Mouse (Mus musculus): ENCODE data around the gene Acsbg2. TPM values are rescaled to one million over a fixed set of nuclear protein-coding genes. Genes with fewer than 3 reads are reported as not detected.
A peak's percentile ranks its signal among the peaks of the same experiment; 100 is the strongest.

Gene Acsbg2
- polyA plus RNA-seq, 1 experiment from 2014 or later: not detected

- Histone ChIP-seq H3K36me3 (ENCODE audit: control insufficient read depth, insufficient read depth) (no peaks in the 10 kb centered on the region), H3K9me3 (ENCODE audit: control insufficient read depth, low read length) (no peaks in the 10 kb centered on the region), H3K4me1 (replicated peaks; ENCODE audit: control insufficient read depth, insufficient read depth, low read length) (no peaks in the 10 kb centered on the region), H3K4me2 (ENCODE audit: low read length) (no peak overlapping the region), H3K27ac (ENCODE audit: low read length) (no peak overlapping the region), H3K4me3 (replicated peaks; ENCODE audit: low read length) (no peak overlapping the region), H3K27me3 (replicated peaks; ENCODE audit: control insufficient read depth, insufficient read depth, low read length) (no peaks in the 10 kb centered on the region), H3K9ac (replicated peaks; ENCODE audit: low read depth, low read length) (no peak overlapping the region)
- 35% methylated on average over 7 of the region's 7 CpGs for WGBS
- no peak for ATAC-seq
Observed at GRCm38 (mm10) chr17:56858922-56859321, 15.3 kb downstream of the Acsbg2 start.

DNA sequence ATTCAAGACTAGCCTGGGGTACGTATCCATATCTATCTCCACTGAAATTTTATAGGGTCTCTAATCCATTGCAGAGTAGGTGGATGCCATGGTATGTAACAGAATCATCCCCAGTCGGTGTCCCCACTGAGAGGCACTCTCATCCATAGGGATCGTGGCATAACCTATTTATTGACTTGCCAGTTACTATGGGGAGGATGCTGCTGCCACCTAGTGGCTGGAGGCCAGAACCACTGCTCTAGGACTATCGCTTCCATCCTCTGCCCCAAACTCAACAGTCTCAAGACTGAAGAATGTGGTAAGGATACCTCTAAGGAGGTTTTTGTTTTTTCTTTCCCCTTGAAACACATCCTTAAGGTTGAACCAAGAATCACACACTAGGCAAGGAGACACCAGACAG is 16.0 kb downstream of the Acsbg2 start:
- H3K9ac ChIP-seq (replicated peaks; ENCODE audit: low read depth, low read length): no peak overlapping the region
- no peaks in the 10 kb centered on the region for H3K4me1 ChIP-seq (replicated peaks; ENCODE audit: control insufficient read depth, insufficient read depth, low read length)
- H3K36me3 ChIP-seq (ENCODE audit: control insufficient read depth, insufficient read depth): no peaks in the 10 kb centered on the region
- 51% methylated on average over 4 of the region's 4 CpGs for WGBS
- no peaks in the 10 kb centered on the region for H3K9me3 ChIP-seq (ENCODE audit: control insufficient read depth, low read length)
- H3K4me2 ChIP-seq (ENCODE audit: low read length): no peak overlapping the region
- H3K4me3 ChIP-seq (replicated peaks; ENCODE audit: low read length): no peak overlapping the region
- H3K27me3 ChIP-seq (replicated peaks; ENCODE audit: control insufficient read depth, insufficient read depth, low read length): no peaks in the 10 kb centered on the region
- no peak overlapping the region for H3K27ac ChIP-seq (ENCODE audit: low read length)
- no peak for ATAC-seq

DNA sequence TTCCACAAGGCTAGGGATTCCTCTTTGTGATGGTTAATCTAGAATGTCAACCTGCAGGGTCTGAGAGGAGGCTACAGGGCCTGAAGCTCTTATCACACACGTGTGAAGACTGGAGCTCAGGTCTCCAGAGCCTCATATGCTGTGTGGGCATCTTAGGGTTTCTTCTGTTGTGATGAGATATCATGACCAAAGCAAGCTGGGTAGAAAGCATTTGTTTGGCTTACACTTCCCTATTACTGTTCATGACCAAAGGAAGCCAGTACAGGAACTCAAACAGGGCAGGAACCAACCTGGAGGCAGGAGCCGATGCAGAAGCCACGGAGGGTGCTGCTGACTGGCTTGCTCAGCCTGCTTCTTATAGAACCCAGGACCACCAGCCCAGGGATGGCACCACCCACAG is 18.8 kb downstream of the Acsbg2 start:
- Histone ChIP-seq H3K9me3 (ENCODE audit: control insufficient read depth, low read length) (no peaks in the 10 kb centered on the region), H3K27me3 (replicated peaks; ENCODE audit: control insufficient read depth, insufficient read depth, low read length) (no peaks in the 10 kb centered on the region), H3K4me2 (ENCODE audit: low read length) (no peak overlapping the region), H3K9ac (replicated peaks; ENCODE audit: low read depth, low read length) (no peak overlapping the region), H3K36me3 (ENCODE audit: control insufficient read depth, insufficient read depth) (no peaks in the 10 kb centered on the region), H3K4me3 (replicated peaks; ENCODE audit: low read length) (no peak overlapping the region), H3K27ac (ENCODE audit: low read length) (no peak overlapping the region), H3K4me1 (replicated peaks; ENCODE audit: control insufficient read depth, insufficient read depth, low read length) (no peaks in the 10 kb centered on the region)
- ATAC-seq: no peak
- 74% methylated on average over 3 of the region's 3 CpGs for WGBS

GRCm38 (mm10) chr17:56851167-56851566 is 23.1 kb downstream of the Acsbg2 start:
- Histone ChIP-seq H3K4me1 (replicated peaks; ENCODE audit: control insufficient read depth, insufficient read depth, low read length) (no peaks in the 10 kb centered on the region), H3K27me3 (replicated peaks; ENCODE audit: control insufficient read depth, insufficient read depth, low read length) (no peaks in the 10 kb centered on the region), H3K9ac (replicated peaks; ENCODE audit: low read depth, low read length) (no peak overlapping the region), H3K4me2 (ENCODE audit: low read length) (no peak overlapping the region), H3K9me3 (ENCODE audit: control insufficient read depth, low read length) (no peaks in the 10 kb centered on the region), H3K27ac (ENCODE audit: low read length) (no peak overlapping the region), H3K4me3 (replicated peaks; ENCODE audit: low read length) (no peak overlapping the region), H3K36me3 (ENCODE audit: control insufficient read depth, insufficient read depth) (no peaks in the 10 kb centered on the region)
- whole genome bisulfite sequencing: 51% methylated on average over 3 of the region's 3 CpGs
- ATAC-seq: 0 out of 2 replicates have a peak, but pooled peaks have one; percentile 28

DNA sequence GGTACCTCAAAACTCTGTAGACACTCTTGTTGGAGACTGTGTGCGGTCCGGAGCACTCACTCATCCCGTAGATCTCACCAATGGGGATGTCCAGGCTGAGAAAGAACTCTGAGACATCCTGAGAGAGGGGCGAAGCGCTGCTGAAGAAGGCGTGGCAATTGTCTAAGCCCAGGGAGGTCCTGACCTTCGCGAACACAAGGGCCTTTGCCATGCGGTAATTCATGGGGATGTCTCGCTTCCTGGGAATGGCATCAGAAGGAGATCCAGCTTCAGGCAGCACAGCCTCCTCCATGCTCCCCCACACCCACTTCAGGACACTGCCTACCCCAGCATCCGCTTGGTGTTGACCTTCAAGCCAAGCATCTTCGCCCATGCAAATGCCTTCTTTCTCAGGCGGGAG is 24.5 kb downstream of the Acsbg2 start:
- 82% methylated on average over 13 of the region's 13 CpGs for WGBS
- no peak overlapping the region for H3K27ac ChIP-seq (ENCODE audit: low read length)
- no peak for ATAC-seq

DNA sequence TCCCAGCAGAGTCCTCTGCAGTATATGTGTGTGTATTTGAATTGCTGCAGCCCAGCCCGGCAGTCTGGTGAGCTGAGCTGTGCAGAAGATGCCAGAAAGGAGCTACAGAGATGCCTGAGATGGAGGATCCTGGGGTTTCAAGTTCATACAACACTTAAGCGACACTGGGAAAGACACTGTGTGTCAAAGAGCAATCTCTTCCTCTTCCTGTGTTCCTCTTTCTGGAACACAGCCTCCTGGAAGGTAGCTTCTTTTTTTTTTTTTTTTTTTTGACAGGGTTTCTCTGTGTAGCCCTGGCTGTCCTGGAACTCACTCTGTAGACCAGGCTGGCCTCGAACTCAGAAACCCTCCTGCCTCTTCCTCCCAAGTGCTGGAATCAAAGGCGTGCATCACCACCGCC is 25.5 kb downstream of the Acsbg2 start:
- WGBS: 84% methylated on average over 5 of the region's 5 CpGs
- ATAC-seq: no peak

More for the DNA sequence above, 24.5 kb downstream of the Acsbg2 start:
- no peaks in the 10 kb centered on the region for H3K36me3 ChIP-seq (ENCODE audit: control insufficient read depth, insufficient read depth)
- no peaks in the 10 kb centered on the region for H3K9me3 ChIP-seq (ENCODE audit: control insufficient read depth, low read length)
- no peaks in the 10 kb centered on the region for H3K27me3 ChIP-seq (replicated peaks; ENCODE audit: control insufficient read depth, insufficient read depth, low read length)
- no peak overlapping the region for H3K4me2 ChIP-seq (ENCODE audit: low read length)
- H3K4me3 ChIP-seq (replicated peaks; ENCODE audit: low read length): no peak overlapping the region
- H3K9ac ChIP-seq (replicated peaks; ENCODE audit: low read depth, low read length): no peak overlapping the region
- no peaks in the 10 kb centered on the region for H3K4me1 ChIP-seq (replicated peaks; ENCODE audit: control insufficient read depth, insufficient read depth, low read length)

DNA sequence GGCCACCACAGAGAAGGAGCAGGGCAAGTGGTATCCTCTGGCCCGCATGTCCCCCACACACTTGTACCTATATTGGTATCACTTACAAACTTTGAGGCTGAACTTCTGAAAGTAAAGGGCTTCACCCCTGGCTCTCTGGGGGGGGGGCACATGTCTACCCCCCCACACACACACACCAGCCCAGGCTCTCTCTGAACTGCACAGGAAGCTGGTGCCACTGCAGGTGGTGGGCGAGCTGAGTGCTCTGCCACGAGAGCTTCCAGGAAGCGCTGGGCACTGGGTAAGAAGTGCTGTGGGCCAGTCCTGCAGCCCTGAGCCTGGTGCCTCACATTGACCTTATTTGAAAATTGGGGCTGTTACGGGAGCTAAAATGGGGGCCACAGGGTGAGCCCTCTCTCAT is 30.6 kb downstream of the Acsbg2 start:
- Histone ChIP-seq H3K4me3 (replicated peaks; ENCODE audit: low read length) (no peak overlapping the region), H3K9me3 (ENCODE audit: control insufficient read depth, low read length) (no peaks in the 10 kb centered on the region), H3K27ac (ENCODE audit: low read length) (no peak overlapping the region), H3K4me1 (replicated peaks; ENCODE audit: control insufficient read depth, insufficient read depth, low read length) (no peaks in the 10 kb centered on the region), H3K27me3 (replicated peaks; ENCODE audit: control insufficient read depth, insufficient read depth, low read length) (no peaks in the 10 kb centered on the region), H3K4me2 (ENCODE audit: low read length) (no peak overlapping the region), H3K9ac (replicated peaks; ENCODE audit: low read depth, low read length) (no peak overlapping the region), H3K36me3 (ENCODE audit: control insufficient read depth, insufficient read depth) (no peaks in the 10 kb centered on the region)
- ATAC-seq: no peak
- WGBS: 92% methylated on average over 5 of the region's 5 CpGs

More for the DNA sequence above, 25.5 kb downstream of the Acsbg2 start:
- H3K36me3 ChIP-seq (ENCODE audit: control insufficient read depth, insufficient read depth): no peaks in the 10 kb centered on the region
- no peaks in the 10 kb centered on the region for H3K9me3 ChIP-seq (ENCODE audit: control insufficient read depth, low read length)
- H3K9ac ChIP-seq (replicated peaks; ENCODE audit: low read depth, low read length): no peak overlapping the region
- H3K4me1 ChIP-seq (replicated peaks; ENCODE audit: control insufficient read depth, insufficient read depth, low read length): no peaks in the 10 kb centered on the region
- no peak overlapping the region for H3K4me2 ChIP-seq (ENCODE audit: low read length)
- no peak overlapping the region for H3K27ac ChIP-seq (ENCODE audit: low read length)
- H3K27me3 ChIP-seq (replicated peaks; ENCODE audit: control insufficient read depth, insufficient read depth, low read length): no peaks in the 10 kb centered on the region
- H3K4me3 ChIP-seq (replicated peaks; ENCODE audit: low read length): no peak overlapping the region

DNA sequence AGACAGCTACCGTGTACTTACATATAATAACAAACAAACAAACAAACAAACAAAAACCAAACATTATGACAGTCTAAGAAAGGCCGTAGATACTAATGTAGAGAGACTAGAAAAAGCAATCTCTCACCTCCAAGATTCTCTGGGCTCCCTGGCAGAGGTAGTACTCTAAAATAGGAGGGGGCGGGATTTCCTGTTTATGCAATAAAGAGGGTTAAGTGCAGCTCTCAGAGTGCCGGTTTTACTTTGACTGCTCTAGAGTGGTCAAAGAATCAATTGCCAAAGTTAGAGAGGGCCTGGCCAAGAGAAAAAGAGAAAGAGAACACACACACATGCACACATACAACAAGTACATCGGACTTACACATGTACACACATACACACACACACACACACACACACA is 32.1 kb downstream of the Acsbg2 start:
- Histone ChIP-seq H3K27ac (ENCODE audit: low read length) (no peak overlapping the region), H3K4me1 (replicated peaks; ENCODE audit: control insufficient read depth, insufficient read depth, low read length) (no peaks in the 10 kb centered on the region), H3K4me3 (replicated peaks; ENCODE audit: low read length) (no peak overlapping the region), H3K4me2 (ENCODE audit: low read length) (no peak overlapping the region), H3K27me3 (replicated peaks; ENCODE audit: control insufficient read depth, insufficient read depth, low read length) (no peaks in the 10 kb centered on the region), H3K9ac (replicated peaks; ENCODE audit: low read depth, low read length) (no peak overlapping the region), H3K36me3 (ENCODE audit: control insufficient read depth, insufficient read depth) (no peaks in the 10 kb centered on the region), H3K9me3 (ENCODE audit: control insufficient read depth, low read length) (no peaks in the 10 kb centered on the region)
- WGBS: 86% methylated on average over 5 of the region's 5 CpGs
- ATAC-seq: no peak

GRCm38 (mm10) chr17:56840524-56840923 is 33.7 kb downstream of the Acsbg2 start:
- no peak for ATAC-seq
- H3K4me1 ChIP-seq (replicated peaks; ENCODE audit: control insufficient read depth, insufficient read depth, low read length): no peaks in the 10 kb centered on the region
- H3K36me3 ChIP-seq (ENCODE audit: control insufficient read depth, insufficient read depth): no peaks in the 10 kb centered on the region
- no peak overlapping the region for H3K4me3 ChIP-seq (replicated peaks; ENCODE audit: low read length)
- H3K27me3 ChIP-seq (replicated peaks; ENCODE audit: control insufficient read depth, insufficient read depth, low read length): no peaks in the 10 kb centered on the region
- H3K27ac ChIP-seq (ENCODE audit: low read length): no peak overlapping the region
- 86% methylated on average over 7 of the region's 7 CpGs for WGBS
- no peak overlapping the region for H3K9ac ChIP-seq (replicated peaks; ENCODE audit: low read depth, low read length)
- no peaks in the 10 kb centered on the region for H3K9me3 ChIP-seq (ENCODE audit: control insufficient read depth, low read length)
- no peak overlapping the region for H3K4me2 ChIP-seq (ENCODE audit: low read length)

DNA sequence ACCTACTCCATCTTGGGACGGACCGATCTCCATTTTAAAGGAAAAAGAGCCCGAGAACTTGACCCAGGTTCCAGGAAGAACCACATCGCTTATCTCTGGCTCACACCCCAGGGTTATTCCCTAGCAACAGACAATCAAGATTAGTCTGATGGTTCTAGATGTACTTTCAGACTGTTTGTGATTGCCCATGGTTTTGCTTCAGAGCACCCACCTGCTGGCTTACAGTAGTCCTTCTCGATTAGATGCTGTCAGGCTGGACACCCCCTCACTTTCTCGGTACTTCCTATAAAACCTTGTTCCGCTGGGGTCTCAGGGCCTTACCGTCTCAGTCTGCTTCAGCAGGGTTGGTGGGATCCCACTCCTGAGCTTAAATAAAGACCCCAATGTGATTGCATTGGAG is 37.9 kb downstream of the Acsbg2 start:
- H3K36me3 ChIP-seq (ENCODE audit: control insufficient read depth, insufficient read depth): no peaks in the 10 kb centered on the region
- ATAC-seq: no peak

More for the DNA sequence above, 37.9 kb downstream of the Acsbg2 start:
- H3K27me3 ChIP-seq (replicated peaks; ENCODE audit: control insufficient read depth, insufficient read depth, low read length): no peaks in the 10 kb centered on the region
- H3K4me3 ChIP-seq (replicated peaks; ENCODE audit: low read length): no peak overlapping the region
- H3K4me1 ChIP-seq (replicated peaks; ENCODE audit: control insufficient read depth, insufficient read depth, low read length): no peaks in the 10 kb centered on the region; the same call in 1 of the 2 replicates
- H3K9ac ChIP-seq (replicated peaks; ENCODE audit: low read depth, low read length): no peak overlapping the region
- WGBS: 90% methylated on average over 8 of the region's 8 CpGs
- H3K27ac ChIP-seq (ENCODE audit: low read length): no peak overlapping the region
- H3K9me3 ChIP-seq (ENCODE audit: control insufficient read depth, low read length): no peaks in the 10 kb centered on the region
- H3K4me2 ChIP-seq (ENCODE audit: low read length): no peak overlapping the region

All from forebrain, embryonic 16.5 days (tissue).